Mouse (Mus musculus): Measurements from ENCODE around the gene Eef1g.

DNA sequence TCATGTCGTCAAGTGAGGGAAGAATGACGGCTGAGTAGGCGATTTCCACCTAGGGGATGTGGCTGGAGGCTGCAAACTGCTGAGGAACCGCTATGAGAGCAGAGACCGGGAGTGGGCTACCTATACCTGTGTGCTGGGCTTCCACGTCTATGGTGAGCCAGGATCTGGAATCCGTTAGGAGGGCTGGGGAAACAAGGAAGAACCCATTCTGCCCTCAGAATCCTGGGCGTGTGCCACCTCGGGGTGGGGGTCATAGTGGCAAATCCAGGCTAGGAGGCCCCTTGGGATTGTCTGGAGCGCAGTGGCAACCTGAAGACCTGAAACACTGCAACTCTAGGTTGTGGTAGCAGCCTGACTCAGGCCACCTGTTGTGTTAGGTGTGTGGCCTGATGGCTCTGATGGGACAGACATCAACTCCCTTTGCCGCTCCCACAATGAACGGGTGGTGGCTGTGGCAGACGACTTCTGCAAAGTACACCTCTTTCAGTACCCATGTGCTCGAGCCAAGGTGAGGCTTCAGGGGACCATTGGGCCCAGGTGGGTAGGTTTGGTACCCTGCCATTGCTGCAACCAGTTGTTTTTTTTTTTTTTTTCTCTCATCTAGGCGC, 26.2 kb upstream of the Eef1g start:
- no peak for TF ChIP-seq CTCF (conservative IDR thresholded peaks at IDR 0.05; ENCODE audit: low read length)
- TF ChIP-seq POU5F1 (IDR thresholded peaks at IDR 0.05; ENCODE audit: borderline replicate concordance, low read length), result no peak
